Mouse (Mus musculus): ENCODE measurements at regions not wholly inside any gene's neighbourhood (a gene's known extent, or its start where the extent isn't known, plus 50 kb on each side); places are given as distances from the start of the nearest gene placed in this dataset.

DNA sequence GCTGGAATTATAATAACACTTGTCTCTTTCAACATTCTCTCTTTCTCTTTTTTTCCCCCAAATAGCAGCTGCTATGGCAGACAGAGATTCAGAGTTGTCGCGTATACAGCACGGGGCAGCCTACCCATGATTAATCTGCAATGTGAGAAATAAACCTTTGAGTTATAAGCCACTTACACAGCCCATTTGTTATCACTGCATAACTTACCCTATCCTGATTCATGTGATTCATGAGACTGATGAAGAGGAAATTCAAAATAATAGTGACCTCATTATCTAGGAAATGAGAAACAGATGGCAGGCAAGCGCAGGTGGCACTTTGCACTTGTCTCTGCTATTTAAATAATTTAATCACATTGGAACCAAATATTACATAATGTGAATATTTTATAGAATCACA lies 1367.7 kb downstream of the Efna5 start:
- no peak overlapping the region for H3K27ac ChIP-seq (ENCODE audit: control insufficient read depth, low read depth, low read length)
- H3K4me1 ChIP-seq (ENCODE audit: control insufficient read depth in 1 of 2, insufficient read depth in 2 of 2, low read length in 2 of 2), result peaks cover 0 to 2% of the 10 kb centered on the region in 2 experiments; a peak in 1 of 4 replicates
- no peak for TF ChIP-seq USF2 (IDR thresholded peaks at IDR 0.05; ENCODE audit: borderline replicate concordance in 1 of 2, insufficient read depth in 1 of 2, low read depth in 1 of 2, low read length in 2 of 2)
- TF ChIP-seq MYB (IDR thresholded peaks at IDR 0.05; ENCODE audit: low read depth, low read length), result no peak
- no peak for TF ChIP-seq TCF12 (IDR thresholded peaks at IDR 0.05; ENCODE audit: low read depth, low read length)
- no peak for TF ChIP-seq E2F4 (IDR thresholded peaks at IDR 0.05; ENCODE audit: borderline replicate concordance, low read depth, low read length)
- no peak for TF ChIP-seq MAX (IDR thresholded peaks at IDR 0.05; ENCODE audit: low read length)
- no peak for TF ChIP-seq CTCF (IDR thresholded peaks at IDR 0.05 in 2 of 3, conservative IDR thresholded peaks at IDR 0.05 in 1 of 3; ENCODE audit: control insufficient read depth in 1 of 3, insufficient read depth in 1 of 3, low read depth in 2 of 3, low read length in 3 of 3, poor library complexity in 1 of 3, severe bottlenecking in 1 of 3)
- TF ChIP-seq MXI1 (IDR thresholded peaks at IDR 0.05; ENCODE audit: low read depth, low read length), result no peak
- TF ChIP-seq CHD1 (IDR thresholded peaks at IDR 0.05; ENCODE audit: low read depth, low read length), result no peak
- TF ChIP-seq GATA1 (IDR thresholded peaks at IDR 0.05; ENCODE audit: low read depth, low read length), result no peak
- TF ChIP-seq POLR2AphosphoS2 (IDR thresholded peaks at IDR 0.05; ENCODE audit: low read length), result no peak
- no peak for TF ChIP-seq ELF1 (IDR thresholded peaks at IDR 0.05; ENCODE audit: low read depth, low read length)
- no peak for TF ChIP-seq ZKSCAN1 (IDR thresholded peaks at IDR 0.05; ENCODE audit: low read depth, low read length)
- H3K36me3 ChIP-seq (ENCODE audit: control insufficient read depth in 1 of 2, insufficient read depth in 2 of 2, low read length in 2 of 2), result peaks cover 0 to 3% of the 10 kb centered on the region in 2 experiments; a peak in 2 of 4 replicates
- H3K4me3 ChIP-seq (ENCODE audit: control insufficient read depth in 1 of 2, insufficient read depth in 1 of 2, low read depth in 2 of 2, low read length in 2 of 2), result no peak overlapping the region
- no peaks in the 10 kb centered on the region for H3K27me3 ChIP-seq (ENCODE audit: control insufficient read depth in 1 of 2, insufficient read depth in 2 of 2, low read length in 2 of 2)
- no peaks in the 10 kb centered on the region for H3K79me2 ChIP-seq (ENCODE audit: control insufficient read depth, insufficient read depth, low read length, poor library complexity)
- H3K9ac ChIP-seq (ENCODE audit: control insufficient read depth, low read depth, low read length, poor library complexity, severe bottlenecking), result no peak overlapping the region
- DNase-seq (ENCODE audit: low read depth, low spot score), result no peak
- no peaks in the 10 kb centered on the region for H3K9me3 ChIP-seq (replicated peaks; ENCODE audit: insufficient read depth, low read length)

DNA sequence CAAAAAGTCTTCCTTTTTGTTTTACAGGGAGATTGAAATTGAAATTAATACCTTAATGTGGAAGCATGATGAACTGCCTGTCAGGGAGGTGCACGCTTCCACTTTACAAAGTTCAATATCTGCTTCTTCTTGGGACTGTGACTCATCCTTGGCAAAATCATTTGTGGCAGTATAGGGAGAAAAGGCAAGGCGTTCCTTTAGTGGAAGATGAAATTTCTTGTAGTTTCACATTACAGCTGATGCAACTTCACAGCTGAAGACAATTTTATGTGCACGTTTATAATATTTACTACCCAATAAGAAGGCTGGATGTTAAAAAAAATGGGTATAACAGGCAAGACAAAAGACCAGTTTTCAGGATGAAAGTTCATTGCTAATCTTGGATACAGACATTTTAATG lies 1385.9 kb downstream of the Efna5 start:
- H3K4me3 ChIP-seq (ENCODE audit: control insufficient read depth in 1 of 2, insufficient read depth in 1 of 2, low read depth in 2 of 2, low read length in 2 of 2), result no peak overlapping the region
- H3K27ac ChIP-seq (ENCODE audit: control insufficient read depth, low read depth, low read length), result no peak overlapping the region
- H3K4me1 ChIP-seq (ENCODE audit: control insufficient read depth in 1 of 2, insufficient read depth in 2 of 2, low read length in 2 of 2), result no peaks in the 10 kb centered on the region
- H3K27me3 ChIP-seq (ENCODE audit: control insufficient read depth in 1 of 2, insufficient read depth in 2 of 2, low read length in 2 of 2), result no peaks in the 10 kb centered on the region
- H3K79me2 ChIP-seq (ENCODE audit: control insufficient read depth, insufficient read depth, low read length, poor library complexity), result no peaks in the 10 kb centered on the region
- TF ChIP-seq TBP (IDR thresholded peaks at IDR 0.05; ENCODE audit: low read depth, low read length) (no peak), ETS1 (IDR thresholded peaks at IDR 0.05; ENCODE audit: low read depth, low read length) (no peak), SIN3A (IDR thresholded peaks at IDR 0.05; ENCODE audit: low read length) (no peak), SMC3 (IDR thresholded peaks at IDR 0.05; ENCODE audit: low read depth, low read length) (no peak), JUND (IDR thresholded peaks at IDR 0.05; ENCODE audit: low read depth, low read length) (no peak), MYC (IDR thresholded peaks at IDR 0.05; ENCODE audit: low read depth, low read length) (no peak), HCFC1 (IDR thresholded peaks at IDR 0.05; ENCODE audit: low read depth, low read length) (no peak), E2F4 (IDR thresholded peaks at IDR 0.05; ENCODE audit: borderline replicate concordance, low read depth, low read length) (no peak), MXI1 (IDR thresholded peaks at IDR 0.05; ENCODE audit: low read depth, low read length) (no peak)
- no peak overlapping the region for H3K9ac ChIP-seq (ENCODE audit: control insufficient read depth, low read depth, low read length, poor library complexity, severe bottlenecking)
- no peaks in the 10 kb centered on the region for H3K36me3 ChIP-seq (ENCODE audit: control insufficient read depth in 1 of 2, insufficient read depth in 2 of 2, low read length in 2 of 2)
- no peaks in the 10 kb centered on the region for H3K9me3 ChIP-seq (replicated peaks; ENCODE audit: insufficient read depth, low read length)
- no peak for DNase-seq (ENCODE audit: low read depth, low spot score)

Data from MEL (cell line).